Mouse (Mus musculus) lung, embryonic 16.5 days (tissue): ENCODE data around the gene 1600015I10Rik. TPM values are rescaled to one million over a fixed set of nuclear protein-coding genes. Genes with fewer than 3 reads are reported as not detected.
"Not testable (repeated sequence)": the region's sequence is repeated elsewhere in the genome, so short reads cannot be mapped to it uniquely, and the experiment has no call there.

Source experiments
- ATAC-seq: fragments of 200-750 bp; cut with Nextera tagmentation; 2 replicates; pipeline ENCODE4 v1.8.0; 2017; ENCODE audit warnings: low read depth, mild to moderate bottlenecking, moderate library complexity
- H3K27ac ChIP-seq: fragments of 300-500 bp; sonication (generic); 2 replicates; pipeline ENCODE4 v1.5.1; 2014; ENCODE audit warnings: mild to moderate bottlenecking, control low read depth, low read length
- H3K27me3 ChIP-seq: fragments of 300-500 bp; sonication (generic); 2 replicates; pipeline ENCODE4 v1.6.1; 2014; ENCODE audit warnings: low read depth, low read length, mixed read lengths; ENCODE audit not compliant: control insufficient read depth, insufficient read depth
- H3K36me3 ChIP-seq: fragments of 300-500 bp; sonication (generic); 2 replicates; pipeline ENCODE4 v1.6.1; 2014; ENCODE audit warnings: low read length; ENCODE audit not compliant: control insufficient read depth, insufficient read depth
- H3K4me1 ChIP-seq: fragments of 300-500 bp; sonication (generic); replicated peaks from 2 replicates; pipeline ENCODE4 v1.6.1; 2014; ENCODE audit warnings: low read length, mixed read lengths; ENCODE audit not compliant: control insufficient read depth, insufficient read depth
- H3K4me2 ChIP-seq: fragments of 300-500 bp; sonication (generic); 2 replicates; pipeline ENCODE4 v1.6.1; 2014; ENCODE audit warnings: low read depth, low read length, control low read depth
- H3K4me3 ChIP-seq: fragments of 300-500 bp; sonication (generic); 2 replicates; pipeline ENCODE4 v1.5.1; 2014; ENCODE audit warnings: mild to moderate bottlenecking, low read length, control low read depth
- H3K9ac ChIP-seq: fragments of 300-500 bp; sonication (generic); 2 replicates; pipeline ENCODE4 v1.6.1; 2014; ENCODE audit warnings: low read length, control low read depth
- H3K9me3 ChIP-seq: fragments of 300-500 bp; sonication (generic); 2 replicates; pipeline ENCODE4 v1.6.1; 2016; ENCODE audit warnings: low read length; ENCODE audit not compliant: control insufficient read depth
- WGBS: fragments of 180-500 bp; shearing (Covaris S2); extraction: QIAGEN DNeasy Blood & Tissue Kit; methylation state at CpG from one replicate; pipeline ENCODE4 v1.1.7; 2014; 5-methylcytosine and 5-hydroxymethylcytosine counted together
- polyA plus RNA-seq: library from polyadenylated mRNA; unstranded; fragments of >200 nt; fragmentation: Nextera tagmentation; extraction: Ambion mirVana; gene quantifications from 2 replicates; pipeline ENCODE4 v1.2.1, GENCODE M21; 2015

The 1600015I10Rik gene
- polyA plus RNA-seq, 1 experiment from 2014 or later, result not detected

GRCm38 (mm10) chr6:48956785-48957184, 27.1 kb downstream of the 1600015I10Rik start:
- no peak for ATAC-seq
- no peaks in the 10 kb centered on the region for H3K36me3 ChIP-seq
- no peaks in the 10 kb centered on the region for H3K27me3 ChIP-seq
- H3K4me2 ChIP-seq, result no peak overlapping the region
- no peak overlapping the region for H3K4me3 ChIP-seq
- H3K9me3 ChIP-seq, result no peaks in the 10 kb centered on the region
- WGBS, result 81% methylated on average over 4 of the region's 4 CpGs
- H3K4me1 ChIP-seq, result no peaks in the 10 kb centered on the region
- no peak overlapping the region for H3K9ac ChIP-seq
- no peak overlapping the region for H3K27ac ChIP-seq

- no peaks in the 10 kb centered on the region for H3K9me3 ChIP-seq
- no peak overlapping the region for H3K4me2 ChIP-seq
- H3K4me1 ChIP-seq, result no peaks in the 10 kb centered on the region
- WGBS, result 50% methylated on average over 1 of the region's 1 CpGs
- no peak overlapping the region for H3K27ac ChIP-seq
- H3K36me3 ChIP-seq, result no peaks in the 10 kb centered on the region
- peak; percentile 23; the same call in 1 of the 2 replicates for ATAC-seq
- no peak overlapping the region for H3K9ac ChIP-seq
- H3K4me3 ChIP-seq, result no peak overlapping the region
- no peaks in the 10 kb centered on the region for H3K27me3 ChIP-seq
Observed at GRCm38 (mm10) chr6:48958053-48958452, 28.4 kb downstream of the 1600015I10Rik start.

- WGBS, result 16% methylated on average over 7 of the region's 7 CpGs
- not testable (repeated sequence) for H3K9me3 ChIP-seq, H3K36me3 ChIP-seq, H3K27me3 ChIP-seq, H3K9ac ChIP-seq, H3K4me3 ChIP-seq, H3K4me1 ChIP-seq, H3K27ac ChIP-seq, H3K4me2 ChIP-seq, ATAC-seq
Observed at GRCm38 (mm10) chr6:48959151-48959550, 29.5 kb downstream of the 1600015I10Rik start.

- 83% methylated on average over 5 of the region's 5 CpGs for WGBS
- not testable (repeated sequence) for H3K9me3 ChIP-seq, H3K27ac ChIP-seq, H3K4me2 ChIP-seq, H3K36me3 ChIP-seq, ATAC-seq, H3K27me3 ChIP-seq, H3K4me1 ChIP-seq, H3K9ac ChIP-seq, H3K4me3 ChIP-seq
Observed at GRCm38 (mm10) chr6:48966696-48967095, 37.0 kb downstream of the 1600015I10Rik start.

- Histone ChIP-seq H3K9ac (no peak overlapping the region), H3K4me2 (no peak overlapping the region), H3K4me3 (no peak overlapping the region), H3K9me3 (no peaks in the 10 kb centered on the region), H3K27ac (no peak overlapping the region), H3K27me3 (no peaks in the 10 kb centered on the region), H3K36me3 (no peaks in the 10 kb centered on the region), H3K4me1 (no peaks in the 10 kb centered on the region)
- no peak for ATAC-seq
Observed at GRCm38 (mm10) chr6:48967868-48968267, 38.2 kb downstream of the 1600015I10Rik start.

GRCm38 (mm10) chr6:48974663-48975062, 45.0 kb downstream of the 1600015I10Rik start, which contains the start of gene Doxl2:
Doxl2 (plus strand) TSS chr6:48974963.
- no peak for ATAC-seq
- no peaks in the 10 kb centered on the region for H3K36me3 ChIP-seq
- no peaks in the 10 kb centered on the region for H3K9me3 ChIP-seq
- no peak within 1 kb of the TSS for H3K27ac ChIP-seq
- no peak within 1 kb of the TSS for H3K4me2 ChIP-seq
- H3K27me3 ChIP-seq, result no peaks in the 10 kb centered on the region
- no peaks in the 10 kb centered on the region for H3K4me1 ChIP-seq
- 74% methylated on average over 2 of the region's 2 CpGs for WGBS
- no peak within 1 kb of the TSS for H3K4me3 ChIP-seq
- H3K9ac ChIP-seq, result no peak within 1 kb of the TSS

GRCm38 (mm10) chr6:48979616-48980015, 49.9 kb downstream of the 1600015I10Rik start:
- 42% methylated on average over 1 of the region's 1 CpGs for WGBS
- Histone ChIP-seq H3K36me3 (no peaks in the 10 kb centered on the region), H3K27me3 (no peaks in the 10 kb centered on the region), H3K4me3 (no peak overlapping the region), H3K9me3 (no peaks in the 10 kb centered on the region), H3K4me1 (no peaks in the 10 kb centered on the region), H3K27ac (no peak overlapping the region), H3K4me2 (no peak overlapping the region), H3K9ac (no peak overlapping the region)
- no peak for ATAC-seq

- no peak overlapping the region for H3K4me3 ChIP-seq
- H3K27me3 ChIP-seq, result no peaks in the 10 kb centered on the region
- no peaks in the 10 kb centered on the region for H3K4me1 ChIP-seq
- no peaks in the 10 kb centered on the region for H3K36me3 ChIP-seq
- no peak overlapping the region for H3K4me2 ChIP-seq
- no peak overlapping the region for H3K9ac ChIP-seq
- no peak overlapping the region for H3K27ac ChIP-seq
- no peaks in the 10 kb centered on the region for H3K9me3 ChIP-seq
- ATAC-seq, result no peak
- WGBS, result 58% methylated on average over 3 of the region's 3 CpGs
Observed at GRCm38 (mm10) chr6:48982305-48982704, 52.6 kb downstream of the 1600015I10Rik start.
